Mouse (Mus musculus) urinary bladder, postnatal 36 days (tissue): Measurements from ENCODE around the gene Itpr1.

Experiments used
- DNase-seq, 2 experiments: peaks; one replicate each; pipeline ENCODE4 v3.0.0; 2022; ENCODE audit warnings: low spot score in 2 of 2, mixed read lengths in 1 of 2

The Itpr1 gene

DNA sequence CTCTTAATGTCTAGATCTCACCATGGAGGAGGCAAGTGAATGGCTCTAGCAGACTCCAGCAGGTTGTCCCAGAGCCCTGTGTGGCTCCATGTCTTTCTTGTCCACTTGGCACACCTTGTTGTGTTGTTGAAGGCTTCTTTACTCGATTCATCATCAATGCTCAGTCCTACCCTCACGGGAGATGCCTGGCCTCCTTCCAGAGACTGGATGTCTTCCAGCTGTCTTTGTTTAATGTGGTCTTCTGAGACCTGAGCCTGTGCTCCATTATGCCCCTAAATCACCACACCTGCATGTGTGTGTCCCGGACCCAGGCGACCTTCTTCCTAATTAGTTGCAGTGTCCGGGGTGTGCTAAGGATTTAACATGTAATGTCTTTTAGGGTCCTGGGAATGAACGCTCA lies 254.7 kb downstream of the Itpr1 start:
- DNase-seq: no peak

GRCm38 (mm10) chr6:108468226-108468825 lies 255.4 kb downstream of the Itpr1 start:
- DNase-seq: no peak

- DNase-seq: no peak
Observed at GRCm38 (mm10) chr6:108471878-108472277, 259.0 kb downstream of the Itpr1 start.

- DNase-seq: no peak
Observed at GRCm38 (mm10) chr6:108472748-108473147, 259.9 kb downstream of the Itpr1 start.

DNA sequence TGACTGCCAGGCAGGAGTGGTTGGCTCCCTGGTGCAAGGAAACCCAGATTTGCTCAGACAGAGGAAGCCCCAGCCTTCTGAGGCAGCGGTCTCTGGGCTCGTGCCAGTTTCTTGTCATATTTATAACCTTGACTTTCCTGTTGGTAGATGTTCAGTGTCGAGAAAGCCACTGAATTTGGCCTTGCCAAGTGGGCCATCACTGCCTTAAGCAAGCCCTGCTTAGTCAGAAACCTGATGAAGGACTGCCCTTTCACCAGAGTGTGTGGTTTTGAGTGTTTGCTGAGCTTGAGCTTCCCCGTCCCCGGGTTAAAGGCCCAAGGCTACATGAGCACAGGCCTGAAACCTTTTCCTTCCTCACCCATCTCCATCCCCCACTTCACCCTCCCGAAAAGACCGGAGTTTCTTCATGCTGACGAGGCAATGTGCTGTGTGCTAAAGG lies 263.9 kb downstream of the Itpr1 start:
- peak; percentile 74 to 76 for DNase-seq

DNA sequence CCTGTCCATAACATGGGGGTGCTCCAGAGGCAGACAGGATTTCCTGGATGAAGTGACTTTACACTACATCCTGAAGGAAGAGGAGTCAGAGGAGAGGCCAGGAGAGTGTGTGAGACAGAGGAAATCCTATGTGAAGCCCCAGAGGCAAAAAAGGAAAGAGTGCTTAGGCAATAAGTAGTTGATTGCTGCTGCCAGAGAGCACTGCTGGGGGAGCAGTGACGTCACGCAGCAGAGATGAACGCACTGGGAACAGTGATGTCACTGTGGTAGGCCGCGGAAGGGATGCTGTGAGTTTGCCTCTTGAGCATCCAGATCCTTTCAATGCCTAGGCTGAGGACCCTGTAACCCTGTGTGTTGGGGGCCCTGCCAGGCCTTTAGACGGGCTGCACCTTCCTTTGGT lies 264.7 kb downstream of the Itpr1 start:
- no peak for DNase-seq

DNA sequence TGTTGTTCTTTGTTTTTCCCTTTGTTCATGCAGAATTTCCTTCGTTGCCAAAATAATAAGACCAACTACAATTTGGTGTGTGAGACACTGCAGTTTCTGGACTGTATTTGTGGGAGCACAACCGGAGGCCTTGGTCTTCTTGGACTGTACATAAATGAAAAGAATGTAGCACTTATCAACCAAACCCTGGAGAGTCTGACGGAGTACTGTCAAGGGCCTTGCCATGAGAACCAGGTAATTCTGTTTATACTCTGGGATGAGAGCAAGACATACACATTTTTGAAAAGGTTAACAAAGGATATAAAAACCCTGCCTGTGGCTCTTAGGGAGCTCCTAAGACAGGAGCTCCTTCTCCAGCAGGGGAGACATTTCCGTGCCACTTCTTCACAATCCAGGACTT lies 268.3 kb downstream of the Itpr1 start:
- DNase-seq: no peak

- DNase-seq: no peak
Observed at GRCm38 (mm10) chr6:108482464-108482863, 269.6 kb downstream of the Itpr1 start.

GRCm38 (mm10) chr6:108486212-108486992 lies 273.5 kb downstream of the Itpr1 start:
- no peak for DNase-seq

DNA sequence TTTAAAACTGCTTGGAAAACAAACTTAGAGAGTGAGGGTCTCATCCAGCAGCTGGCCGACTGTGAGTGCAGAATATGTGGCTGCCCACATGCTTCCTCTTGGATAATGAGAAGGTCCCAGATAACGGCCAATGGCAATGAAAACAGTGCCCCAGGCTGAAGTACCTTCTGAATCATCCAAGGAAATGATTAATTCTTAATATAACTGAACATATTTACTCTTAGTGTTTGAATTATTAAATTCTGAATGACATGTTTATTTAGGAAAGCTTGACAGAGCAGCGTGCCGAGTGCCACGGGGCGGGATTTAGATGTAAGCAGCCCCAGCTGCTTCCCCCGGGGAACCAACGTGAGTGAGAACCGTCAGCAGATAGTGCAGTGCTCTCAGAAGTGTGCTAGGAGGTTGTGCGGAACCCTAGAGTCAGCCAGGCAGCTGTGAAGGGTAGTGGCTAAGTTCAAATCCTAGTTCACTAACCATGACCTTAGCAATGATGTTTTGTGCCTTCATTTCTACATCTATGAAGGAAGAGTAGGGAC lies 274.5 kb downstream of the Itpr1 start:
- no peak for DNase-seq

GRCm38 (mm10) chr6:108488250-108488649 lies 275.4 kb downstream of the Itpr1 start:
- no peak for DNase-seq

DNA sequence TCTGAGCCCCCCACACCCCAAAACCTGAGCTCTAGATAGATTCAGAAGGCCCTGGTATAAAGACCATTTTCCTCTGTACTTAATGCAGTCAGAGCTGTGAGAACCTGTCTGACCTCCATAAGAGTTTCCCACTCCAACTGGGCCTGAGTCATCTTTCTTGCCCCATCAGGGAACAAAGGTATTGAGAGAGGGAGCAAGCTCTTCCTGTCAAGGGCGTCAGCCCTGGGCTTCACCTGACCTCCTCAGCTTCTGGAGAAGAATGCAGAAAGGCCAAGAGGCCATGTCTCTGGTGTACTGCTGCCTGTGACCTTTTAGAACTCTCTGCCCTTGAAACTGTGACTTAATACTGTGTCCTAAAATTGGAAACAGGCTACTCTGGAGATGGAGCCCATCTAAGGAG lies 279.1 kb downstream of the Itpr1 start:
- no peak for DNase-seq

- no peak for DNase-seq
Observed at GRCm38 (mm10) chr6:108493753-108494152, 280.9 kb downstream of the Itpr1 start.

GRCm38 (mm10) chr6:108494185-108494804 lies 281.4 kb downstream of the Itpr1 start:
- no peak for DNase-seq

GRCm38 (mm10) chr6:108494994-108495393 lies 282.1 kb downstream of the Itpr1 start:
- no peak for DNase-seq

DNA sequence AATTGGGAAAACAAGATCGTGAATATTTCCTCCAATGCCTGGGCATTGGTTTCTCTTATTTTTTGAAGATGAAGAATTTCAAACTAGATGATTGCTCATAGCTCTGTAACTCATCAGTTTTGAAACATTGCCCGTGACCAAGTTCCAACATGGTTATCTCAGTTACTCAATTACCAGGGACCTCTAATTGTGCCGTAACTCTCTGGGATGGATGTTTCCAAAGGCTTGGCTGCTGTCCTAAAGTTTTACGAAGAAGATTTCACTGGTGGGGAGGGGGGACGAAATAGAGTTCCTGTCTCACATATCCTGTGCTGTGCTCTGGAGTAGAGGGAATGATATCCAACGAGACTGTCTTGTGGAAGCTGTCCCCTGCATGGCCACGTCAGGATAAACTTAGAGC lies 285.2 kb downstream of the Itpr1 start:
- no peak for DNase-seq

GRCm38 (mm10) chr6:108503651-108504050 lies 290.8 kb downstream of the Itpr1 start:
- no peak for DNase-seq

GRCm38 (mm10) chr6:108504717-108505116 lies 291.8 kb downstream of the Itpr1 start:
- DNase-seq: no peak

- DNase-seq: no peak
Observed at GRCm38 (mm10) chr6:108506161-108506560, 293.3 kb downstream of the Itpr1 start.

DNA sequence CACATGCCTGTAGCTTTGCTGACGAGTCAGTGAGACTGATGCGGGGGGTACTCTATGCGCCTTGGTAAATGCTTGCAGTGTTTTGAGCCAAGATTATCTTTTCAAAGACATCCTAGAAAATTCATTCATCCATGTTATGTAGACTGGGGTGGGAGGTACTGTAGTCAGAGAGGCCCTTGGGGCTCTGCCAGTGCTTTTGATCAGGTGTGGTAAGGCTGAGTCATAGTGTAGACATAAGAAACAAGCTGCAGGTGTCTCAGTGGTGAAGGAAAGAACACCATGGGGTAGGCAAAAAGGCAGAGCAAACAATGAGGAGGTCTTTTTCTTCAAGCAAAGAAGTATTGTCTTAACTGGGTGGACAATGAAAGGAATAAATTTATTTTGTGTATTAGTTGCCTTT lies 294.4 kb downstream of the Itpr1 start:
- no peak for DNase-seq

- DNase-seq: no peak
Observed at GRCm38 (mm10) chr6:108509320-108509719, 296.4 kb downstream of the Itpr1 start.

GRCm38 (mm10) chr6:108510101-108510500 lies 297.2 kb downstream of the Itpr1 start:
- no peak for DNase-seq

DNA sequence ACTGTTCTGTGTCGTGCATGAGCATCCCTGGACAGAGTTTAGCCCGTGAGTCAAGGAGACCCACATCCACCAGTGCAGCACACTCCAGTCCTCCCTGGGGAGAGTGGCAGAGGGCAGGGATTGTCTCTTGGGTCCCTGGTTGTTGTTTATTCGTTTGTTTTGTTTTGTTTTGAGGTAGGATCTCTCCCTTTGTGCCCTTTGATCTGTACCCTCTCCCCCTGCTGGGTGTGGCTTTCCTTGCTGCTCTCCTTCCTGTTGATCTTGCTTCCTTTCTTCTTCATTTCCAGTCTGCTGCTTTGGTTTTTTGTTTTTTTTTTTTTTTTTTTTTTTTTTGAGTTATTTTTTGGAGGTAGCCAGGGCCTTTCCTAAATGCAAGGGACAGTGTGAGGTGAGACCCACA lies 299.2 kb downstream of the Itpr1 start:
- DNase-seq: no peak
